Mouse (Mus musculus) heart, embryonic 16.5 days (tissue): Measurements from ENCODE around the gene Pex5l. TPM values are rescaled to one million over a fixed set of nuclear protein-coding genes. Genes with fewer than 3 reads are reported as not detected.

Experiments used
- ATAC-seq: fragments of 200-750 bp; cut with Nextera tagmentation; replicated peaks from 2 replicates; pipeline ENCODE4 v1.8.0; 2017; ENCODE audit warnings: moderate number of reproducible peaks; ENCODE audit not compliant: insufficient read depth, low FRiP score; ENCODE audit errors: extremely low read depth
- H3K27ac ChIP-seq: fragments of 300-500 bp; sonication (generic); 2 replicates; pipeline ENCODE4 v1.5.1; 2014; ENCODE audit warnings: mild to moderate bottlenecking, low read length, control low read depth, moderate library complexity
- H3K27me3 ChIP-seq: fragments of 300-500 bp; sonication (generic); 2 replicates; pipeline ENCODE4 v1.6.1; 2014; ENCODE audit warnings: low read length, mixed read lengths; ENCODE audit not compliant: control insufficient read depth, insufficient read depth
- H3K36me3 ChIP-seq: fragments of 300-500 bp; sonication (generic); 2 replicates; pipeline ENCODE4 v1.6.1; 2014; ENCODE audit not compliant: control insufficient read depth, insufficient read depth
- H3K4me1 ChIP-seq: fragments of 300-500 bp; sonication (generic); 2 replicates; pipeline ENCODE4 v1.6.1; 2014; ENCODE audit warnings: low read length, mixed read lengths; ENCODE audit not compliant: control insufficient read depth, insufficient read depth
- H3K4me2 ChIP-seq: fragments of 300-500 bp; sonication (generic); 2 replicates; pipeline ENCODE4 v1.6.1; 2014; ENCODE audit warnings: low read depth, mild to moderate bottlenecking, control low read depth, low read length
- H3K4me3 ChIP-seq: fragments of 300-500 bp; sonication (generic); 2 replicates; pipeline ENCODE4 v1.5.1; 2014; ENCODE audit warnings: mild to moderate bottlenecking, control low read depth, low read length
- H3K9ac ChIP-seq: fragments of 300-500 bp; sonication (generic); 2 replicates; pipeline ENCODE4 v1.6.1; 2014; ENCODE audit warnings: low read length, control low read depth
- H3K9me3 ChIP-seq: fragments of 300-500 bp; sonication (generic); replicated peaks from 2 replicates; pipeline ENCODE4 v1.6.1; 2016; ENCODE audit warnings: low read length; ENCODE audit not compliant: control insufficient read depth
- WGBS: fragments of 180-500 bp; shearing (Covaris S2); extraction: QIAGEN DNeasy Blood & Tissue Kit; methylation state at CpG from one replicate; pipeline ENCODE4 v1.1.7; 2014; 5-methylcytosine and 5-hydroxymethylcytosine counted together
- polyA plus RNA-seq: library from polyadenylated mRNA; unstranded; fragments of >200 nt; fragmentation: Nextera tagmentation; extraction: Ambion mirVana; gene quantifications from 2 replicates; pipeline ENCODE4 v1.2.1, GENCODE M21; 2015

Pex5l gene
- polyA plus RNA-seq, 1 experiment from 2014 or later: 0.12 TPM

- Histone ChIP-seq H3K27ac (no peak overlapping the region), H3K4me3 (no peak overlapping the region), H3K27me3 (no peaks in the 10 kb centered on the region), H3K4me2 (no peak overlapping the region), H3K9ac (no peak overlapping the region), H3K36me3 (no peaks in the 10 kb centered on the region), H3K9me3 (no peaks in the 10 kb centered on the region), H3K4me1 (no peaks in the 10 kb centered on the region)
- WGBS: 59% methylated on average over 9 of the region's 9 CpGs
- no peak for ATAC-seq
These were observed 44.3 kb downstream of the Pex5l start for GRCm38 (mm10) chr3:33098550-33099295.

GRCm38 (mm10) chr3:33093646-33094045 lies 49.4 kb downstream of the Pex5l start:
- Histone ChIP-seq H3K4me3 (no peak overlapping the region), H3K9me3 (no peaks in the 10 kb centered on the region), H3K36me3 (no peaks in the 10 kb centered on the region), H3K27me3 (no peaks in the 10 kb centered on the region), H3K27ac (no peak overlapping the region), H3K9ac (no peak overlapping the region), H3K4me2 (no peak overlapping the region), H3K4me1 (no peaks in the 10 kb centered on the region)
- 71% methylated on average over 6 of the region's 6 CpGs for WGBS
- no peak for ATAC-seq

- no peaks in the 10 kb centered on the region for H3K9me3 ChIP-seq
- no peaks in the 10 kb centered on the region for H3K4me1 ChIP-seq
- ATAC-seq: no peak
- peak overlapping the region; percentile 0; the same call in 1 of the 2 replicates for H3K4me2 ChIP-seq
- no peak overlapping the region for H3K27ac ChIP-seq
- H3K36me3 ChIP-seq: no peaks in the 10 kb centered on the region
- no peak overlapping the region for H3K9ac ChIP-seq
- H3K4me3 ChIP-seq: no peak overlapping the region
- WGBS: 35% methylated on average over 9 of the region's 9 CpGs
- no peaks in the 10 kb centered on the region for H3K27me3 ChIP-seq
These were observed 53.0 kb downstream of the Pex5l start for GRCm38 (mm10) chr3:33090001-33090400.

- Histone ChIP-seq H3K9ac (no peak overlapping the region), H3K4me2 (no peak overlapping the region), H3K4me3 (no peak overlapping the region), H3K36me3 (no peaks in the 10 kb centered on the region), H3K9me3 (no peaks in the 10 kb centered on the region), H3K27ac (no peak overlapping the region), H3K4me1 (no peaks in the 10 kb centered on the region), H3K27me3 (no peaks in the 10 kb centered on the region)
- no peak for ATAC-seq
- 50% methylated on average over 2 of the region's 2 CpGs for WGBS
These were observed 53.6 kb downstream of the Pex5l start for GRCm38 (mm10) chr3:33089470-33089869.

GRCm38 (mm10) chr3:33088276-33088675 lies 54.8 kb downstream of the Pex5l start:
- H3K27ac ChIP-seq: no peak overlapping the region
- no peak overlapping the region for H3K4me3 ChIP-seq
- WGBS: 63% methylated on average over 4 of the region's 4 CpGs
- ATAC-seq: no peak
- H3K27me3 ChIP-seq: no peaks in the 10 kb centered on the region
- H3K4me2 ChIP-seq: no peak overlapping the region
- H3K9me3 ChIP-seq: no peaks in the 10 kb centered on the region
- H3K36me3 ChIP-seq: no peaks in the 10 kb centered on the region
- no peaks in the 10 kb centered on the region for H3K4me1 ChIP-seq
- no peak overlapping the region for H3K9ac ChIP-seq

DNA sequence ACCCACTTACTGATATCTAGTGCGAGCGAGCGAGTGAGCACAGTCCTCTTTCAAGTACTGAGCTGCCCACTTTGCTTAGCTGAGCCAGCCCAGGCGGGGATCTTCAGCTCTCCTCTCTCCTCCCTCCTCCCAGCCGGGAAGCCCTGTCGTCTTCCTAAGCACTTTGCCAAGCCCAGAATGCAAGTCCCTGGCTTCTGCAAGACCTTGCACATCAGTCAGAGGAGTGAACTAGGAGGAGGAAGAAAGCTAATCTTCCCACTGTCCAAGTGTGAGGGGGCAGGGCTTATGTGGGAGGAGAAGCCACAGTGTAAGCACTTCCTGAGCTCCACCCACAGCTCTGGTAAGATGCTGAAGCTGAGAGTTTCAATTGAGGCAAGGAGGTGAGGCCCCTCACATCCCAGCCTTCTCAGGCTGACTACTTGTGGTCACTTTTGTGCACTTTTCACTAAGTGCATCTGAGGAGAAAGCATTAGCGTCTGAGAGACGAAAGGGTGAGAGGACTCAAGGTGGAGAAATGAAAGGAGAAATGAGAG lies 60.2 kb downstream of the Pex5l start:
- H3K4me1 ChIP-seq: no peaks in the 10 kb centered on the region; the same call in 1 of the 2 replicates
- 20% methylated on average over 8 of the region's 8 CpGs for WGBS
- no peak overlapping the region for H3K27ac ChIP-seq
- no peaks in the 10 kb centered on the region for H3K9me3 ChIP-seq
- H3K4me2 ChIP-seq: peak overlapping the region; percentile 55
- ATAC-seq: no peak
- no peaks in the 10 kb centered on the region for H3K36me3 ChIP-seq
- H3K4me3 ChIP-seq: 0 out of 2 replicates have a peak overlapping the region, but pooled peaks have one; percentile 7
- H3K9ac ChIP-seq: 0 out of 2 replicates have a peak overlapping the region, but pooled peaks have one; percentile 35
- H3K27me3 ChIP-seq: no peaks in the 10 kb centered on the region

- no peak for ATAC-seq
- no peaks in the 10 kb centered on the region; the same call in 1 of the 2 replicates for H3K4me1 ChIP-seq
- no peaks in the 10 kb centered on the region for H3K36me3 ChIP-seq
- H3K4me3 ChIP-seq: no peak overlapping the region
- H3K27me3 ChIP-seq: no peaks in the 10 kb centered on the region
- no peak overlapping the region for H3K9ac ChIP-seq
- WGBS: 81% methylated on average over 4 of the region's 4 CpGs
- H3K4me2 ChIP-seq: no peak overlapping the region
- H3K9me3 ChIP-seq: no peaks in the 10 kb centered on the region
- H3K27ac ChIP-seq: no peak overlapping the region
These were observed 61.3 kb downstream of the Pex5l start for GRCm38 (mm10) chr3:33081793-33082192.

GRCm38 (mm10) chr3:33079658-33080057 lies 63.4 kb downstream of the Pex5l start:
- 91% methylated on average over 1 of the region's 1 CpGs for WGBS
- no peaks in the 10 kb centered on the region for H3K36me3 ChIP-seq
- H3K4me3 ChIP-seq: no peak overlapping the region
- H3K9me3 ChIP-seq: no peaks in the 10 kb centered on the region
- H3K27ac ChIP-seq: no peak overlapping the region
- no peaks in the 10 kb centered on the region; the same call in 1 of the 2 replicates for H3K4me1 ChIP-seq
- no peak for ATAC-seq
- no peak overlapping the region for H3K4me2 ChIP-seq
- H3K9ac ChIP-seq: no peak overlapping the region
- H3K27me3 ChIP-seq: no peaks in the 10 kb centered on the region

DNA sequence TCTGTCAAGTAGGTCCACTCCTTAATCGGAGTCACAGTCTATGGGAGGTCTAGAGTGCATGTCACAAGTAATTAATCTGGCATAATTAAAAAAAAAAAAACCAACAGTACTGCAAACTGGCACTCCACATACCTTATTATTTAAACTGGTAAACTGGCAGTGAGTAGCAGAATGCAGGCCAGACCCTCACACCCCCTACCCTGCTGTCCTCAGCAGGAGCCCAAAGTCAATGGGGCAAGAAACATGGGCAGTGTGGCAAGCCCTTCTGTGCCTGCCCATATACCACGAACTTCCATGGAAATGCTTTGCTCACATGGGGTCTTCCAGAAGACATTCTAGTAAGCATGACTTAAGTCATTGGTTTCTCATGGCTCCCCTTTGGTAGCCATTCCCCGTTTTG lies 63.9 kb downstream of the Pex5l start:
- no peak overlapping the region for H3K4me2 ChIP-seq
- H3K36me3 ChIP-seq: no peaks in the 10 kb centered on the region
- H3K27ac ChIP-seq: no peak overlapping the region
- H3K27me3 ChIP-seq: no peaks in the 10 kb centered on the region
- H3K4me3 ChIP-seq: no peak overlapping the region
- H3K9me3 ChIP-seq: no peaks in the 10 kb centered on the region
- H3K4me1 ChIP-seq: no peaks in the 10 kb centered on the region; the same call in 1 of the 2 replicates
- H3K9ac ChIP-seq: no peak overlapping the region
- 82% methylated on average over 3 of the region's 3 CpGs for WGBS
- no peak for ATAC-seq
